Mouse (Mus musculus): ENCODE measurements around the gene Ccdc14. TPM values are rescaled to one million over a fixed set of nuclear protein-coding genes. Genes with fewer than 3 reads are reported as not detected.
"Not testable (repeated sequence)": the region's sequence is repeated elsewhere in the genome, so short reads cannot be mapped to it uniquely, and the experiment has no call there.

Gene Ccdc14
- polyA plus RNA-seq, 1 experiment, result 1.0 TPM

DNA sequence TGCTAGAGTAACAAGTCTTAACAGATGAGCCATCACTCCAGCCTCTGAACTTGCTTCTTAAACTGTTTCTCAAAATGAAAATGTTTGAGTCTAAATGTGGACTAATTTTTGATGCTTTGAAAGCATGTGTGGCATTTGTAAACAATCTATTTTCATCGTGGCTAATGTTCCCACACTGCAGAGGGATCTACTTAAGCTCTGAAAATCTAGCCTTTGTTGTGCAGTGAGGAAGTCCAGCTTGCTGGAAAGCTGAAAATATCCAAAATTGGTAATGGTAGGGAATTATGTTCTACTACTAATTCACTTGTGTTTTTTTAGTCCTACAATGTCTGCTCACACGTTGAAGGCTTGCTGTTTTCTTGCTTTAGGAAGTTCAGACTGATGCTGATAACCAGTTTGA lies 15.6 kb downstream of the Ccdc14 start:
- H3K36me3 ChIP-seq (ENCODE audit: control insufficient read depth, insufficient read depth), result peaks cover 15% of the 10 kb centered on the region
- H3K27me3 ChIP-seq (ENCODE audit: control insufficient read depth, insufficient read depth, insufficient read length), result no peaks in the 10 kb centered on the region
- no peaks in the 10 kb centered on the region for H3K79me2 ChIP-seq (ENCODE audit: control insufficient read depth, insufficient read depth)
- TF ChIP-seq TCF12 (IDR thresholded peaks at IDR 0.05; ENCODE audit: insufficient read depth, poor library complexity, severe bottlenecking) (no peak), SRF (IDR thresholded peaks at IDR 0.05; ENCODE audit: control insufficient read depth, insufficient read length, low read depth) (no peak), MYOG (IDR thresholded peaks at IDR 0.05; ENCODE audit: control insufficient read depth in 1 of 3, insufficient read depth in 1 of 3, insufficient read length in 2 of 3, low read depth in 2 of 3) (no peak), POLR2A (IDR thresholded peaks at IDR 0.05; ENCODE audit: insufficient read length, low read depth) (no peak), USF1 (IDR thresholded peaks at IDR 0.05; ENCODE audit: low read depth) (no peak), CEBPB (IDR thresholded peaks at IDR 0.05; ENCODE audit: insufficient read depth, poor library complexity, severe bottlenecking) (no peak), TCF3 (IDR thresholded peaks at IDR 0.05; ENCODE audit: insufficient read length, low read depth) (no peak), MAX (IDR thresholded peaks at IDR 0.05; ENCODE audit: low read depth) (no peak), E2F4 (IDR thresholded peaks at IDR 0.05; ENCODE audit: insufficient read depth) (no peak), MYOD1 (IDR thresholded peaks at IDR 0.05; ENCODE audit: control insufficient read depth in 1 of 3, insufficient read length in 2 of 3, low read depth in 2 of 3) (no peak), REST (IDR thresholded peaks at IDR 0.05; ENCODE audit: insufficient read depth, insufficient read length) (no peak), POLR2AphosphoS2 (IDR thresholded peaks at IDR 0.05; ENCODE audit: insufficient read length, low read depth) (no peak)
- no peak overlapping the region for H3K4me3 ChIP-seq
- H3ac ChIP-seq (ENCODE audit: control insufficient read depth, insufficient read length), result no peak overlapping the region
- H3K4me2 ChIP-seq (ENCODE audit: low read depth), result no peak overlapping the region

DNA sequence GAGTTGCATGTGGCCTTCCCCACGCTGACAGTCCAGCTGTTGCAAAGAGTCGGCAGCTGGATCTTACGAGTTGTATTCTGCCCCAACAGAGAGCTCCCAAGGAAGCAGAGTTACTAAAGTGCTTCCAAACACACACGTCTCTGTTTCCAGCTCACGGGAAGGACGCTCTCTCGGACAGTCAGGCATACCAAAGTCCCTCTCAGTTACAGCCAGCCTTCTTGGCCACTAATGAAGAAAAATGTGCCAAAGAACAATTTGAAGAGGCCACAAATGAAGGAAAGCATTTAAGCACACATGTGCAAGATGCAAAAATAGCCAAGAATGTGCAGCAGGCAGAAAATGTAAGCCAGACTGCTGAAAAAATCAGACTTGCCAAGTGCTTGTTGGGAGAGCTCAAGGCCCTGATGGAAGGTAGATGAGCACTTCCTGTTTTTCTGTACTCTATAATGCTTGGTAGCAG lies 16.1 kb downstream of the Ccdc14 start:
- TF ChIP-seq MAX (IDR thresholded peaks at IDR 0.05; ENCODE audit: low read depth) (no peak), TCF3 (IDR thresholded peaks at IDR 0.05; ENCODE audit: insufficient read length, low read depth) (no peak), USF1 (IDR thresholded peaks at IDR 0.05; ENCODE audit: low read depth) (no peak), REST (IDR thresholded peaks at IDR 0.05; ENCODE audit: insufficient read depth, insufficient read length) (no peak), E2F4 (IDR thresholded peaks at IDR 0.05; ENCODE audit: insufficient read depth) (no peak), MYOG (IDR thresholded peaks at IDR 0.05; ENCODE audit: control insufficient read depth in 1 of 3, insufficient read depth in 1 of 3, insufficient read length in 2 of 3, low read depth in 2 of 3) (no peak)
- Histone ChIP-seq H3K79me2 (ENCODE audit: control insufficient read depth, insufficient read depth) (no peaks in the 10 kb centered on the region), H3K27me3 (ENCODE audit: control insufficient read depth, insufficient read depth, insufficient read length) (no peaks in the 10 kb centered on the region), H3ac (ENCODE audit: control insufficient read depth, insufficient read length) (no peak overlapping the region), H3K4me3 (no peak overlapping the region), H3K36me3 (ENCODE audit: control insufficient read depth, insufficient read depth) (peaks cover 15% of the 10 kb centered on the region), H3K4me2 (ENCODE audit: low read depth) (no peak overlapping the region)

DNA sequence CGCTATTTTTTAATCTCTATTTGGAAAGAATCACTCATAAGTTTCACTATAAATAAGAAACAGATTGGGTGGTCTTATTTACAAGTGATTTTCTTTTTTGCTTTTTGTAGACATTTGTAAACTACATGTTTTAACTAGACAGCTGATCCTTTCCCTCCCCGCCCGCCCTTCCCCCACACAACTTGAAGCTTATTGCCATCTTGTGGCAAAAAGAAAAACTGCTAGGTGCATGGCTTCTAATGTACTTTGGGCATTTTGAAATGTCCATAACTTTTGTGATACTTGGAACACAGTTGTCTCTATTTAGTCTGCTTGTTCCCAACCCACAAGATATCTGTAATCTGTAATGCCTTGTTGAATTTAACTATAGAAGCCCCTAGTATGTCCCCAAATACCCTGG lies 21.1 kb downstream of the Ccdc14 start:
- no peak overlapping the region for H3ac ChIP-seq (ENCODE audit: control insufficient read depth, insufficient read length)
- no peak for TF ChIP-seq TCF12 (IDR thresholded peaks at IDR 0.05; ENCODE audit: insufficient read depth, poor library complexity, severe bottlenecking)
- no peak for TF ChIP-seq MAX (IDR thresholded peaks at IDR 0.05; ENCODE audit: low read depth)
- no peak for TF ChIP-seq REST (IDR thresholded peaks at IDR 0.05; ENCODE audit: insufficient read depth, insufficient read length)
- no peak for TF ChIP-seq CEBPB (IDR thresholded peaks at IDR 0.05; ENCODE audit: insufficient read depth, poor library complexity, severe bottlenecking)
- no peak for TF ChIP-seq E2F4 (IDR thresholded peaks at IDR 0.05; ENCODE audit: insufficient read depth)
- TF ChIP-seq USF1 (IDR thresholded peaks at IDR 0.05; ENCODE audit: low read depth), result no peak
- TF ChIP-seq POLR2A (IDR thresholded peaks at IDR 0.05; ENCODE audit: insufficient read length, low read depth), result no peak
- no peak for TF ChIP-seq MYOG (IDR thresholded peaks at IDR 0.05; ENCODE audit: control insufficient read depth in 1 of 3, insufficient read depth in 1 of 3, insufficient read length in 2 of 3, low read depth in 2 of 3)
- no peak for TF ChIP-seq TCF3 (IDR thresholded peaks at IDR 0.05; ENCODE audit: insufficient read length, low read depth)
- no peaks in the 10 kb centered on the region for H3K27me3 ChIP-seq (ENCODE audit: control insufficient read depth, insufficient read depth, insufficient read length)
- H3K79me2 ChIP-seq (ENCODE audit: control insufficient read depth, insufficient read depth), result no peaks in the 10 kb centered on the region
- H3K4me2 ChIP-seq (ENCODE audit: low read depth), result no peak overlapping the region
- peaks cover 15% of the 10 kb centered on the region for H3K36me3 ChIP-seq (ENCODE audit: control insufficient read depth, insufficient read depth)
- no peak overlapping the region for H3K4me3 ChIP-seq

DNA sequence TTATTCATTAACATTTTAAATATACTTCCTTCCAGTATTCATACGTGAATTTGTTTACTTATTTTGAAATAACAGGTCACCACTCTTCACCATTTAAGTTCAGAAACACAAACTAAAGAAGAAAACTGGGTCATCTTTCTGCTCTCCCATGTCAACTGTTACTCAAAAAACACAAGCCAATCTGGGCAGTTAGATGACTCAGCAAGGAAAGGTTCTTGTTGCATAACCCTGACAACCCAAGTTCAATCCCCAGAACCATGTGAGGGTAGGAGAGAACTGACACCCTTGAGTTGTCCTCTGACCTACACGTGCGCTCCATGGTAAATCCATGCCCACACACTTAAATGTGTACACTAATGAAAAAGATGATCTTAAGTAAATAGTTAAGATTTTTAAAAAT lies 34.7 kb downstream of the Ccdc14 start:
- no peaks in the 10 kb centered on the region for H3K27me3 ChIP-seq (ENCODE audit: control insufficient read depth, insufficient read depth, insufficient read length)
- H3K4me2 ChIP-seq (ENCODE audit: low read depth), result no peak overlapping the region
- H3ac ChIP-seq (ENCODE audit: control insufficient read depth, insufficient read length), result no peak overlapping the region
- H3K79me2 ChIP-seq (ENCODE audit: control insufficient read depth, insufficient read depth), result no peaks in the 10 kb centered on the region
- no peak overlapping the region for H3K4me3 ChIP-seq
- no peak for TF ChIP-seq MAX (IDR thresholded peaks at IDR 0.05; ENCODE audit: low read depth)
- no peak for TF ChIP-seq TCF12 (IDR thresholded peaks at IDR 0.05; ENCODE audit: insufficient read depth, poor library complexity, severe bottlenecking)
- no peak for TF ChIP-seq REST (IDR thresholded peaks at IDR 0.05; ENCODE audit: insufficient read depth, insufficient read length)
- no peak for TF ChIP-seq CEBPB (IDR thresholded peaks at IDR 0.05; ENCODE audit: insufficient read depth, poor library complexity, severe bottlenecking)
- no peak for TF ChIP-seq POLR2AphosphoS2 (IDR thresholded peaks at IDR 0.05; ENCODE audit: insufficient read length, low read depth)
- no peak for TF ChIP-seq TCF3 (IDR thresholded peaks at IDR 0.05; ENCODE audit: insufficient read length, low read depth)
- TF ChIP-seq USF1 (IDR thresholded peaks at IDR 0.05; ENCODE audit: low read depth), result no peak
- TF ChIP-seq MYOG (IDR thresholded peaks at IDR 0.05; ENCODE audit: control insufficient read depth in 1 of 3, insufficient read depth in 1 of 3, insufficient read length in 2 of 3, low read depth in 2 of 3), result no peak
- no peak for TF ChIP-seq POLR2A (IDR thresholded peaks at IDR 0.05; ENCODE audit: insufficient read length, low read depth)
- no peak for TF ChIP-seq MYOD1 (IDR thresholded peaks at IDR 0.05; ENCODE audit: control insufficient read depth in 1 of 3, insufficient read length in 2 of 3, low read depth in 2 of 3)
- no peak for TF ChIP-seq SRF (IDR thresholded peaks at IDR 0.05; ENCODE audit: control insufficient read depth, insufficient read length, low read depth)
- no peak for TF ChIP-seq E2F4 (IDR thresholded peaks at IDR 0.05; ENCODE audit: insufficient read depth)
- H3K36me3 ChIP-seq (ENCODE audit: control insufficient read depth, insufficient read depth), result peaks cover 6% of the 10 kb centered on the region

GRCm38 (mm10) chr16:34728610-34729009 lies 38.2 kb downstream of the Ccdc14 start:
- not testable (repeated sequence) for H3ac ChIP-seq (ENCODE audit: control insufficient read depth, insufficient read length); H3K36me3 ChIP-seq (ENCODE audit: control insufficient read depth, insufficient read depth); H3K27me3 ChIP-seq (ENCODE audit: control insufficient read depth, insufficient read depth, insufficient read length); H3K4me3 ChIP-seq; H3K79me2 ChIP-seq (ENCODE audit: control insufficient read depth, insufficient read depth); H3K4me2 ChIP-seq (ENCODE audit: low read depth)
